Mouse (Mus musculus) forebrain, embryonic 13.5 days (tissue): ENCODE results near the gene Krtap5-4. TPM values are rescaled to one million over a fixed set of nuclear protein-coding genes. Genes with fewer than 3 reads are reported as not detected.
A peak's percentile ranks its signal among the peaks of the same experiment; 100 is the strongest.
"Not testable (repeated sequence)": the region's sequence is repeated elsewhere in the genome, so short reads cannot be mapped to it uniquely, and the experiment has no call there.

Experiments
- ATAC-seq: fragments of 200-750 bp; cut with Nextera tagmentation; 2 replicates; pipeline ENCODE4 v1.8.0; 2017
- H3K27ac ChIP-seq: fragments of 300-500 bp; sonication (generic); 2 replicates; pipeline ENCODE4 v1.5.1; 2015; ENCODE audit warnings: inconsistent platforms, mild to moderate bottlenecking, moderate library complexity
- H3K27me3 ChIP-seq: fragments of 300-500 bp; sonication (generic); 2 replicates; pipeline ENCODE4 v1.6.1; 2015; ENCODE audit warnings: mild to moderate bottlenecking, inconsistent platforms
- H3K36me3 ChIP-seq: fragments of 300-500 bp; sonication (generic); 2 replicates; pipeline ENCODE4 v1.6.1; 2015; ENCODE audit warnings: mild to moderate bottlenecking, inconsistent platforms; ENCODE audit not compliant: poor library complexity, severe bottlenecking
- H3K4me1 ChIP-seq: fragments of 300-500 bp; sonication (generic); 2 replicates; pipeline ENCODE4 v1.6.1; 2015; ENCODE audit warnings: inconsistent platforms
- H3K4me2 ChIP-seq: fragments of 300-500 bp; sonication (generic); 2 replicates; pipeline ENCODE4 v1.6.1; 2015; ENCODE audit warnings: inconsistent platforms, mild to moderate bottlenecking, moderate library complexity
- H3K4me3 ChIP-seq: fragments of 300-500 bp; sonication (generic); 2 replicates; pipeline ENCODE4 v1.5.1; 2015; ENCODE audit warnings: mild to moderate bottlenecking, inconsistent platforms
- H3K9ac ChIP-seq: fragments of 300-500 bp; sonication (generic); 2 replicates; pipeline ENCODE4 v1.6.1; 2015; ENCODE audit warnings: mild to moderate bottlenecking, inconsistent platforms
- H3K9me3 ChIP-seq: fragments of 300-500 bp; sonication (generic); replicated peaks from 2 replicates; pipeline ENCODE4 v1.6.1; 2016; ENCODE audit warnings: inconsistent platforms
- WGBS: fragments of 180-500 bp; shearing (Covaris S2); methylation state at CpG from one replicate; pipeline ENCODE4 v1.1.7; 2015; 5-methylcytosine and 5-hydroxymethylcytosine counted together
- polyA plus RNA-seq: library from polyadenylated mRNA; unstranded; fragments of >200 nt; fragmentation: Nextera tagmentation; extraction: Ambion mirVana; gene quantifications from 2 replicates; pipeline ENCODE4 v1.2.1, GENCODE M21; 2015

Gene Krtap5-4
- not detected in 2 replicates for polyA plus RNA-seq

DNA sequence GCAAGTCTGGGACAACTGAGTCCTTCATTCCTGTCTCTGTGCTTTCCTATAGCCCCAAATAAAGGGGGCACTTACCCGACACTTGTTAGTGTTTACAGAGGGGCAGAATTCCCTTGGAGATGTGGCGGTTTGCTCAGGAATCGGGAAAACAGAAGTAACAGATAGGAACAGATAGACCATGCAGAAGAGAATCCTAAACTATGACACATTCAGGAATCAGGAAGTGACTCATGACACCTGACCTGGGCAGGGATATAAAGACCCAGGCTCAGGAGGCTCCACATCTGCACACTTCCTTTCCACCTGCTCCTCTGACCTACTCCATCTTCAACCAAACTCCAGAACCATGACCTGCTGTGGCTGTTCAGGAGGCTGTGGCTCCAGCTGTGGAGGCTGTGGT lies at the start of gene Krtap5-4:
Gene Krtap5-4 (plus strand): TSS at position 301 of the 400 bp plus-strand sequence.
- H3K27me3 ChIP-seq = 0 out of 2 replicates have a peak, but pooled peaks cover 8% of the 10 kb centered on the region
- ATAC-seq = no peak
- no peaks in the 10 kb centered on the region for H3K9me3 ChIP-seq
- no peak within 1 kb of the TSS for H3K4me2 ChIP-seq
- 71% methylated on average over 3 of the region's 3 CpGs for WGBS
- no peak within 1 kb of the TSS for H3K27ac ChIP-seq
- H3K9ac ChIP-seq = no peak within 1 kb of the TSS
- no peak within 1 kb of the TSS for H3K4me3 ChIP-seq
- H3K36me3 ChIP-seq = no peaks in the 10 kb centered on the region
- no peaks in the 10 kb centered on the region for H3K4me1 ChIP-seq

DNA sequence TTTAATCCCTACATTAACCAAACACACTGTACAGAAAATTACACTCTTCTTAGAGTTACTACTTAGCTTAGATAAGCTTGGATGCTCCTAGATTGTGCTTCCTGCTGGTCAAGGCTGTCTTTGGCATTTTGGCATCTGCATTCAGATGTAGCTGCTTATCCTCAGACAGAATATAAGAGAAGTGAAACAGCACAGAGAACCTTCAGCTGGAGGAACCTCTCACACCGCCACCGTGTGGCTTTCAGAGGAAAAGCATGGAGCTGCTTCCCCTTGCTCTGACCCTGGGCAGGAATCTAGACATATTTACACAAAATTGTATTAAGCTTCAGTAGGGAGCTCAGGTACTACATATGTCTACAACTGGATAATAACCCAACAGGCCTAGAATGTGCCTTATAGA lies 47.8 kb upstream of the Krtap5-4 start:
- Histone ChIP-seq H3K27ac (no peak overlapping the region), H3K4me1 (no peaks in the 10 kb centered on the region), H3K36me3 (no peaks in the 10 kb centered on the region), H3K4me2 (no peak overlapping the region), H3K4me3 (no peak overlapping the region), H3K27me3 (peaks cover 19% of the 10 kb centered on the region), H3K9me3 (no peaks in the 10 kb centered on the region), H3K9ac (no peak overlapping the region)
- 1% methylated on average over 2 of the region's 2 CpGs for WGBS
- no peak for ATAC-seq

DNA sequence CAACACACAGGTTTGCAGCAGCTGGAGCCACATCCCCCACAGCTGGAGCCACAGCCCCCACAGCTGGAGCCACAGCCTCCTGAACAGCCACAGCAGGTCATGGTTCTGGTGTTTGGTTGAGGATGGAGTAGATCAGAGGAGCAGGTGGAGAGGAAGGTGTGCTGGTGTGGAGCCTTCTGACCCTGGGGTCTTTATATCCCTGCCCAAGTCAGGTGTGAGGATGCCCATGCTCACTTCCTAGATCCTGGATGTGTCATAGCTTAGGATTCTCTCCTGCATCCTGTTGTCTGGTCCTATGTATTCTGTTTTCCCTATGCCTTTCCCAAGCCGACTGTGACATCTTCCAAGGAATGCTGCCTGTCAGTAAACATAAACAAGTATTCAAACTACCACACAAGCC lies 45.1 kb upstream of the Krtap5-4 start, which contains the start of gene Gm2431:
Gene Gm2431 (minus strand): TSS at position 101 of the 400 bp plus-strand sequence.
- 0 out of 2 replicates have a peak, but pooled peaks cover 12% of the 10 kb centered on the region for H3K27me3 ChIP-seq
- H3K4me2 ChIP-seq, H3K9ac ChIP-seq, H3K36me3 ChIP-seq, H3K27ac ChIP-seq, H3K9me3 ChIP-seq, H3K4me3 ChIP-seq, H3K4me1 ChIP-seq, ATAC-seq: not testable (repeated sequence)
- 74% methylated on average over 1 of the region's 1 CpGs for WGBS

DNA sequence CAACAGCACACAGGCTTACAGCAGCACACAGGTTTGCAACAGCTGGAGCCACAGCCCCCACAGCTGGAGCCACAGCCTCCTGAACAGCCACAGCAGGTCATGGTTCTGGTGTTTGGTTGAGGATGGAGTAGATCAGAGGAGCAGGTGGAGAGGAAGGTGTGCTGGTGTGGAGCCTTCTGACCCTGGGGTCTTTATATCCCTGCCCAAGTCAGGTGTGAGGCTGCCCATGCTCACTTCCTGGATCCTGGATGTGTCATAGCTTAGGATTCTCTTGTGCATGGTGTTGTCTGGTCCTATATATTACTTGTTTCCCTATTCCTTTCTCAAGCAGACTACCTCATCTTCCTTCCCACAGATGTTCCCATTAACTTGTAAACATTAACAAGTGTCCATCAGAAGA lies 29.1 kb upstream of the Krtap5-4 start, which contains the start of gene Gm4559:
Gene Gm4559 (minus strand): TSS at position 101 of the 400 bp plus-strand sequence.
- H3K9me3 ChIP-seq, H3K9ac ChIP-seq, H3K36me3 ChIP-seq, H3K27ac ChIP-seq, H3K4me1 ChIP-seq, H3K4me3 ChIP-seq, H3K4me2 ChIP-seq, H3K27me3 ChIP-seq, ATAC-seq: not testable (repeated sequence)

DNA sequence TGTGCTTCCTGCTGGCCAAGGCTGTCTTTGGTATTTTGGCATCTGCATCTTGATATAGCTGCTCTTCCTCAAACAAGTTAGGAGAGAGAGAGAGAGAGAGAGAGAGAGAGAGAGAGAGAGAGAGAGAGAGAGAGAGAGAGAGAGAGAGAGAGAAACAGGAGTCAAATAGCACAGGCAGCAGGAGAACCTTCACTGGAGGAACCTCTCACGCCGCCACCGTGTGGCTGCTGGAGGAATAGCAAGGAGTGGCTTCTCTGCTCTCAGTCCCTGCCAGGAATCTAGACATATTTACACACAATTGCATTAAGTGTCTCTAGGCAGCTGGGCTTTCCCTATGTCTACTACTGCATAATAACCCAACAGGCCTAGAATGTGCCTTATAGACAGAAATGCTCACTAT lies 25.2 kb upstream of the Krtap5-4 start:
- 2% methylated on average over 3 of the region's 3 CpGs for WGBS
- H3K9me3 ChIP-seq, H3K4me2 ChIP-seq, H3K27ac ChIP-seq, H3K9ac ChIP-seq, H3K36me3 ChIP-seq, H3K4me3 ChIP-seq, H3K4me1 ChIP-seq: not testable (repeated sequence)
- 0 out of 2 replicates have a peak, but pooled peaks have one; percentile 38 for ATAC-seq
- peaks cover 14% of the 10 kb centered on the region for H3K27me3 ChIP-seq

DNA sequence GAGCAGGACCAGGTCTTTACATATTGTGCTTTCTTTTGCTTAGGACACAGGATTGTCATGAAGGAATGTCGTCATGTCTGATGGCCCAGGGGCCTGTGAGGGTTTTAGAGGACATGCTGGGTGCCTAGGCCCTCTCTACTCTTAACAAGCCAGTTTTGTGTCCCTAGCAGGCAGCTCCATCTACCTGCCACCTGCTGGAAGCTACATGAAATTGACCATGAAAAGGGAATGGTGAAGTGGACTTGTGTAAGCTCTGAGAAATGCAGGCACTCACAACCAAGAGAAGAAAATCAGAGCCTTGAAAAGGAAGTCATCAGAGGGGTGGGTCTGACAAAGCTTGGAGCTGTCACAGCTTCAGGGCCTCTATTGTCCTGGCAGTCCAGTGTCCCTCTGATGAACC lies 24.1 kb upstream of the Krtap5-4 start:
- not testable (repeated sequence) for H3K4me3 ChIP-seq, H3K27ac ChIP-seq, ATAC-seq, H3K9ac ChIP-seq, H3K4me2 ChIP-seq, H3K36me3 ChIP-seq, H3K9me3 ChIP-seq, H3K4me1 ChIP-seq
- WGBS = 79% methylated on average over 1 of the region's 1 CpGs
- peaks cover 16% of the 10 kb centered on the region for H3K27me3 ChIP-seq

DNA sequence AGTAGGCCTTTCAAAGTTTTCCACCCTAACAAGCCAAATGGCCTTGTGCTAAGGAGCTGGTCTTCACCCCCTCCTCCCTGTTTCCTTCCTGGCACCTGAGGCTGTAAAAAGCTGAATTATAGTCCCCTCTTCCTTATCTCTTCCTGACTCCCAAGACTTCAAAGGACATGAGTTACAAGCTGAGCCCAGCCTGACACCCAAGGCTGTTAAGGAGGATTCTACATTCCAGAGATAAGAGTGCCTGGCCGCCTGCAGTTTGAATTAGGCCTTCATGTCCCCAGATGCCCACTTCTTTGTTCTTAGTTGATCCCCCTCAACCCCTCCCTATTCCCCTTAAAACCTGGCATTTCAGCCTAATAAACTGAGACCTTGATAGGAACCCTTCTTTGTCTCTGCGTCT lies 20.5 kb upstream of the Krtap5-4 start:
- ATAC-seq = not testable (repeated sequence)
- WGBS = 21% methylated on average over 2 of the region's 2 CpGs

DNA sequence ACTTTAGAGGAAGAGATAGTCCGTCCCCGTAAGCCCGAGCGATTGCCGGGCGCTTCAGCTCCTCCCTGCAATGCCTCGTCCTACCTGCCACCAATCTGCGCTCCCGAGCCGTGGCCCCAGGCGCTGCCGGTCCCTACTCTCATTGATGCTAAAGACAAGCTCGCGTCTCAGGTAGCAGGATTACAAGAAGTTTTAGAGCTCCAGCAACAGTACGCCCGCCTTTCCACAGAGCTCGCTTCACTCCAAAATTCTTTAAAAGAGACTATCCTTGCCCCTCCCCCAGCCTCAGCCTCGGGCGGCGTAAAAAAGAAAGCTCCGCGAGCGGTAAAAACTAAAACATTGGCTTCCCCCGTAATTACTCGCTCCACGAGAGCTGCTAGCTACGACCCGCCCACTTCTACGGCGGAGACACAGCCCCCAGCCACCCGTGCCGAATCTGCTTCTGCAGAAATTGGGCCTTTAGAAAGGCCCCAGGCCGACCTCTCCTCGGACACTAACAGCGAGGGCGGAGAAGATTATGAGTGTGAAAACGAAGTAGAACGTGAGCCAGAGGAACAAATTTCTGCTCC lies 19.2 kb upstream of the Krtap5-4 start:
- H3K4me2 ChIP-seq = peak overlapping the region; percentile 83
- no peaks in the 10 kb centered on the region for H3K36me3 ChIP-seq
- peak; percentile 80 for ATAC-seq
- peak overlapping the region; percentile 56 for H3K4me3 ChIP-seq
- peak overlapping the region; percentile 72 for H3K27ac ChIP-seq
- peaks cover 14% of the 10 kb centered on the region; the same call in 1 of the 2 replicates for H3K4me1 ChIP-seq
- H3K9ac ChIP-seq = peak overlapping the region; percentile 66
- no peaks in the 10 kb centered on the region for H3K9me3 ChIP-seq
- WGBS = under 1% methylated on average over 38 of the region's 38 CpGs
- peaks cover 16% of the 10 kb centered on the region for H3K27me3 ChIP-seq

More for the DNA sequence above, 20.5 kb upstream of the Krtap5-4 start:
- H3K4me3 ChIP-seq, H3K9ac ChIP-seq, H3K27ac ChIP-seq, H3K36me3 ChIP-seq, H3K4me2 ChIP-seq, H3K9me3 ChIP-seq: not testable (repeated sequence)
- Histone ChIP-seq H3K27me3 (peaks cover 16% of the 10 kb centered on the region), H3K4me1 (peaks cover 14% of the 10 kb centered on the region; the same call in 1 of the 2 replicates)

DNA sequence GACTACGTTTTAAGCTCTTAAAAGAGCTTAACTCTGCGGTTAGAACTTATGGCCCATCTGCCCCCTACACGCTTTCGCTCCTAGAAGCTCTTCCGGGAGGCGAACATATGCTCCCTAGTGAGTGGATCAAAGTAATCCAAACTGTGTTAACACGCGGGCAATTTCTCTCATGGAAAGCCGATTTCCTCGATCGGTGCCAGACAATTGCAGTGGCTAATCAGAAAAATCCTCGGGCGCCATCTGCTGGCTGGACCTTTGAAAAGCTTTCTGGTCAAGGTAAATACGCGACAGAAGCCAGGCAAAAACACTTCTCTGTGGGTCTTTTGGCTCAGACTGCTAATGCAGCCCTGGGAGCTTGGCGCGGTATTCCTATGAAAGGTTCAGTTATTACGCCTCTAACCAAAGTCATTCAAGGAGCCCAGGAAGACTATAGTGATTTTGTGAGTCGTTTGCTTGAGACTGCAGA lies 18.7 kb upstream of the Krtap5-4 start:
- WGBS = under 1% methylated on average over 19 of the region's 19 CpGs
- no peaks in the 10 kb centered on the region for H3K9me3 ChIP-seq
- H3K4me2 ChIP-seq = peak overlapping the region; percentile 83
- peak overlapping the region; percentile 56 for H3K4me3 ChIP-seq
- ATAC-seq = peak; percentile 81
- H3K27me3 ChIP-seq = peaks cover 16% of the 10 kb centered on the region
- H3K4me1 ChIP-seq = peaks cover 14% of the 10 kb centered on the region; the same call in 1 of the 2 replicates
- H3K27ac ChIP-seq = peak overlapping the region; percentile 72
- H3K36me3 ChIP-seq = no peaks in the 10 kb centered on the region
- peak overlapping the region; percentile 66 for H3K9ac ChIP-seq

DNA sequence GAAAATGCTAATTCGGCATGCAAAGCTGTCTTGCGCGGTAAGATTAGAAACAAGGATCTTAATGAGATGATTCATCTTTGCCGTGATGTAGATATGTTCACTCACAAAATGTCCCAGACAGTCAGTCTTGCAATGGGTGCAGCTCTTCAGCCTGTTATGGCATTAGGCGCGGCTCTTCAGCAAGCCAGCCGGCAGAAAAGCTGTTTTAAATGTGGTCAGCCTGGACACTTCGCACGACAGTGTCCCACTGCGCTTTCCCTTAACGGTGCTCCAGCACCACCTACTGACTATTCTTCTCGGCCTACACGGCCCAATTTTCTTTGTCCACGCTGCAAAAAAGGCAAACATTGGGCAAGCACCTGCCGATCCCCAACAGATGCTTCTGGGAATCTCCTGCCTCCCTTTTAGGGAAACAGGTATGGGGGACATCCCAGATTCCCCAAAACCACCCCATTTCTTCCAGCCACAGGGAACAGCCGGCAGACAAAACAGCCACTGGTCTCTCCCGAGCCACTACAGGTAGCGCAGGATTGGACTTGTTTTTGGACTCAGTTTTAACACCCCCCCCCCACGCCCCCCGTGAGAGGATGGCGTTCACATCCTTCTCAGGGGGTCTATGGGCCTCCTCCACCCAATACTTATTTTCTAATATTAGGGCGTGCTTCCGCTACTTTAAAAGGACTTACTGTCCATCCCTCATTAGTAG lies 18.1 kb upstream of the Krtap5-4 start:
- H3K9me3 ChIP-seq = no peaks in the 10 kb centered on the region
- H3K4me2 ChIP-seq = peak overlapping the region; percentile 83
- WGBS = 18% methylated on average over 23 of the region's 23 CpGs
- H3K9ac ChIP-seq = peak overlapping the region; percentile 50
- peak overlapping the region; percentile 27; the same call in 1 of the 2 replicates for H3K27ac ChIP-seq
- H3K27me3 ChIP-seq = peaks cover 16% of the 10 kb centered on the region
- ATAC-seq = peak; percentile 79
- no peaks in the 10 kb centered on the region for H3K36me3 ChIP-seq
- peak overlapping the region; percentile 56 for H3K4me3 ChIP-seq
- peaks cover 14% of the 10 kb centered on the region; the same call in 1 of the 2 replicates for H3K4me1 ChIP-seq

DNA sequence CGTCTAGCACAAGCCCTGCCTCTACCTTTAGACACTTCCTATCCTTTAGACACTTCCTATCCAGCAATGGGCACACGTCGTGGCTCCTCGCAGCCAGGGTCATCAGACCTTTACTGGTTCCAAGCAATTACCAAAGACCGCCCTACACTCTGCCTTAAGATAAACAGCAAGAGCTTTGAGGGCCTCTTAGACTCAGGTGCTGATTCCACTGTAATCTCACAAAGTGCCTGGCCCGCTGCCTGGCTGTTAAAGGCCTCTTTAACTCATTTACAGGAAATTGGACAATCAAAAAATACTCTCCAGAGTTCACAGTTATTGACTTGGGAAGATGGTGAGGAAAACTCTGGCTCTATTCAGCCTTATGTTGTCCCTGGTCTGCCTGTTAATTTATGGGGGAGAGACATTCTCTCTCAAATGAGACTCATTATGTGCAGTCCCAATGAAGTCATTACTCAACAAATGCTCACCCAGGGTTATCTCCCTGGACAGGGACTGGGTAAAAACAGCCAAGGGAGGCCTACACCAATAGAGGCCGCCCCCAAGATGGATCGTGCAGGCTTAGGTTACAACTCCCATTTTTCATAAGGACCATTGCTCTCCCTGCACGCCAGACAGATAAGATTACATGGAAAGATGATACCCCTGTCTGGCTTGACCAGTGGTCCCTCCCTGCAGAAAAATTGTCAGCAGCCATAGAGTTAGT lies 17.3 kb upstream of the Krtap5-4 start:
- Histone ChIP-seq H3K4me1 (peaks cover 14% of the 10 kb centered on the region; the same call in 1 of the 2 replicates), H3K27me3 (peaks cover 16% of the 10 kb centered on the region)
- WGBS = 77% methylated on average over 9 of the region's 9 CpGs
- H3K9me3 ChIP-seq, ATAC-seq, H3K4me2 ChIP-seq, H3K4me3 ChIP-seq, H3K9ac ChIP-seq, H3K36me3 ChIP-seq, H3K27ac ChIP-seq: not testable (repeated sequence)

DNA sequence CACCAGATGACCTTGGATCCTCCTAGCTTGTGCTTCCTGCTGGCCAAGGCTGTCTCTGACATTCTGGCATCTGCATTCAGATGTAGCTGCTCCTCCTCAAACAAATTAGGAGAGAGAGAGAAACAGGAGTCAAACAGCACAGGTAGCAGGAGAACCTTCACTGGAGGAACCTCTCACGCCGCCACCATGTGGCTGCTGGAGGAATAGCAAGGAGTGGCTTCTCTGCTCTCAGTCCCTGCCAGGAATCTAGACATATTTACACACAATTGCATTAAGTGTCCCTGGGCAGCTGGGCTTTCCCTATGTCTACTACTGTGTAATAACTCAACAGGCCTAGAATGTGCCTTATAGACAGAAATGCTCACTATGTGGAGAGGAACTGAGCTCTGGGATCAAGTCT lies 9.5 kb upstream of the Krtap5-4 start:
- H3K4me3 ChIP-seq, H3K36me3 ChIP-seq, H3K4me1 ChIP-seq, H3K27ac ChIP-seq, H3K9me3 ChIP-seq, H3K4me2 ChIP-seq, H3K9ac ChIP-seq, H3K27me3 ChIP-seq, ATAC-seq: not testable (repeated sequence)
- WGBS = 0% methylated on average over 2 of the region's 2 CpGs
